ENCODE assay signal across 30 mouse cellular contexts in the genomic region with DNA sequence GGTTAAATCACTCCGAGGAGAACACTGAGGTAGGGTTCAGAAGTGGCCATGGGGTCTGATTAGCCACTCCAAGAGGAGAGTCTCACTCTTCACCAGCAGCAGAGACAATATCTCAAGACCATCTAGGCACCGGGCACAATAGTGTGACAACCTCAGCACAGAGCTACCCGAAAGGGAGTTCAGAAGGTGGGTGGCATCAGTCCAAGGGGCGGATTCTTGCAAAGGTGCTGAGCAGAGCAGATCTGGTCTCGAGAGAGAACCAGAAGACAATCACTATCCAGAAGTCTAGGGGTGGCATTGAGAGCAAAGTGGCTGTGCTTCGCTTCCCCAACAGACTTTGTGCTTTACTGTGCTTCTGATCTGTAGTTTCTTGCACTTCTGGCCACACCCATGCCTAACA. TPM values are rescaled to one million over a fixed set of nuclear protein-coding genes. Genes with fewer than 3 reads are reported as not detected.
DNase-seq lines count a peak whose midpoint lies in the region; ATAC-seq lines count a peak whose summit lies in the region.
"Had no signal": no experiment of that assay in that cellular context is flagged by ENCODE, and none has a peak within 500 bp of the region (broad histone marks: within the 10 kb centered on the region; RNA-seq: fewer than 3 reads in every experiment).

No protein-coding gene starts in this region.

- no peak overlapping the region for H3K4me3 ChIP-seq in kidney, embryonic 16.5 days (ENCODE audit: low read length)
- H3K4me3 ChIP-seq in hindbrain, embryonic 10.5 days = no peak overlapping the region
- H3K4me3 ChIP-seq: embryonic facial prominence, embryonic 15.5 days; forebrain, embryonic 15.5 days; heart, embryonic 10.5 days; heart, embryonic 15.5 days had no signal

- no peak for ATAC-seq in kidney, embryonic 16.5 days (ENCODE audit: low FRiP score, low TSS enrichment)
- ATAC-seq in megakaryocyte-erythroid progenitor cell, adult 5-6 weeks (replicated peaks; ENCODE audit: low FRiP score, low TSS enrichment, poor library complexity, severe bottlenecking) = no peak
- ATAC-seq: activated CD4-positive, CD25-positive, alpha-beta regulatory T cell, adult 4 months; forebrain, embryonic 15.5 days; Patski had no signal

- WGBS in kidney, embryonic 16.5 days = 73% methylated on average over 6 of the region's 6 CpGs
- 93% methylated on average over 6 of the region's 6 CpGs for WGBS in hindbrain, embryonic 10.5 days

- no peak overlapping the region for H3K27ac ChIP-seq in kidney, embryonic 16.5 days (ENCODE audit: low read length)
- H3K27ac ChIP-seq in hindbrain, embryonic 10.5 days = no peak overlapping the region
- H3K27ac ChIP-seq: forebrain, embryonic 15.5 days; heart, embryonic 10.5 days; heart, embryonic 15.5 days; hindbrain, embryonic 14.5 days had no signal

- H3K9me3 ChIP-seq in kidney, embryonic 16.5 days (ENCODE audit: low read length) = no peaks in the 10 kb centered on the region; the same call in 1 of the 2 replicates
- H3K9me3 ChIP-seq in hindbrain, embryonic 10.5 days = no peaks in the 10 kb centered on the region
- H3K9me3 ChIP-seq: embryonic facial prominence, embryonic 15.5 days; forebrain, embryonic 15.5 days; heart, embryonic 10.5 days; heart, embryonic 15.5 days had no signal

- DNase-seq in kidney, adult 11 months = peak; percentile 34
- DNase-seq in adipocyte (ENCODE audit: low spot score) = peak; percentile 5
- peak; percentile 70 for DNase-seq in kidney, adult 9 months
- peak; percentile 63 to 81 for DNase-seq in kidney, postnatal 36 days
- no peak for DNase-seq in hindbrain, embryonic 10.5 days (ENCODE audit: low spot score)
- DNase-seq: adrenal gland, adult 2 months; cerebellum, adult 11 months; cerebellum, adult 8-10 months; cerebellum, postnatal 14 days; embryo, embryonic 11 days; gastrocnemius, postnatal 36 days; heart, adult 18-20 months; heart, postnatal 14 days had no signal

- no peak overlapping the region for H3K4me2 ChIP-seq in kidney, embryonic 16.5 days (replicated peaks; ENCODE audit: low read depth, low read length)
- H3K4me2 ChIP-seq: embryonic facial prominence, embryonic 15.5 days; forebrain, embryonic 15.5 days; heart, embryonic 15.5 days; hindbrain, embryonic 14.5 days had no signal

- H3K36me3 ChIP-seq in kidney, embryonic 16.5 days (ENCODE audit: insufficient read depth, low read length) = no peaks in the 10 kb centered on the region
- H3K36me3 ChIP-seq in hindbrain, embryonic 10.5 days = no peaks in the 10 kb centered on the region
- H3K36me3 ChIP-seq: embryonic facial prominence, embryonic 15.5 days; forebrain, embryonic 15.5 days; heart, embryonic 10.5 days; heart, embryonic 15.5 days had no signal

- H3K9ac ChIP-seq in kidney, embryonic 16.5 days (replicated peaks; ENCODE audit: low read length) = no peak overlapping the region
- H3K9ac ChIP-seq: embryonic facial prominence, embryonic 15.5 days; forebrain, embryonic 15.5 days; heart, embryonic 15.5 days; hindbrain, embryonic 14.5 days had no signal

- peaks cover 34% of the 10 kb centered on the region for H3K4me1 ChIP-seq in kidney, embryonic 16.5 days (ENCODE audit: insufficient read depth, low read length)
- H3K4me1 ChIP-seq in hindbrain, embryonic 10.5 days (replicated peaks) = no peaks in the 10 kb centered on the region; the same call in 1 of the 2 replicates
- H3K4me1 ChIP-seq: forebrain, embryonic 15.5 days; heart, embryonic 15.5 days had no signal

- no peaks in the 10 kb centered on the region for H3K27me3 ChIP-seq in kidney, embryonic 16.5 days (ENCODE audit: insufficient read depth, low read length)
- no peaks in the 10 kb centered on the region for H3K27me3 ChIP-seq in hindbrain, embryonic 10.5 days (ENCODE audit: insufficient read depth, poor library complexity, severe bottlenecking)
- H3K27me3 ChIP-seq: embryonic facial prominence, embryonic 15.5 days; forebrain, embryonic 15.5 days; heart, embryonic 15.5 days; Patski had no signal

RNA-seq across cellular contexts. Expression of gene Gm12728, which starts 54.0 kb away (rescaled TPM):
- polyA plus RNA-seq in kidney, embryonic 16.5 days (2015; fragmentation: Nextera tagmentation; extraction: Ambion mirVana) = not detected in 2 replicates
- polyA plus RNA-seq in hindbrain, embryonic 10.5 days (2016; fragmentation: Nextera tagmentation; extraction: Ambion mirVana) = 0.39 TPM in 1 of 2 replicates, not detected in the other
- not detected in 2 replicates for total RNA-seq in megakaryocyte-erythroid progenitor cell, adult 5-6 weeks (2014; fragmentation: Nextera tagmentation)
- total RNA-seq in megakaryocyte-erythroid progenitor cell, adult 5-6 weeks (2017) = not detected in 2 replicates
- total RNA-seq: adrenal gland, adult 2 months; adrenal gland, postnatal 4 days; CH12.LX; common myeloid progenitor, adult 5-6 weeks; gastrocnemius, adult 8-10 months; gastrocnemius, postnatal 36 days; heart, adult 18-20 months; heart, postnatal 14 days; hematopoietic stem cell, adult 5-6 weeks had no signal
- polyA plus RNA-seq: adrenal gland, adult 2 months; brain, embryonic 14.5 days; embryonic facial prominence, embryonic 11.5 days; embryonic facial prominence, embryonic 15.5 days; forebrain, embryonic 11.5 days; forebrain, embryonic 15.5 days; heart, embryonic 10.5 days; heart, embryonic 15.5 days; hindbrain, embryonic 14.5 days had no signal
